Mouse (Mus musculus) C2C12 (cell line): ENCODE measurements at regions not wholly inside any gene's neighbourhood (a gene's known extent, or its start where the extent isn't known, plus 50 kb on each side); places are given as distances from the start of the nearest gene placed in this dataset.

Experiments
- CTCF ChIP-seq: IDR thresholded peaks from one replicate; pipeline ENCODE4 v1.5.1; 2011; ENCODE audit not compliant: control insufficient read depth, insufficient read depth, insufficient read length
- MYOD1 ChIP-seq: IDR thresholded peaks from one replicate; pipeline ENCODE4 v1.6.1; 2011; ENCODE audit warnings: low read depth; ENCODE audit not compliant: control insufficient read depth, insufficient read length
- MYOG ChIP-seq: IDR thresholded peaks from one replicate; pipeline ENCODE4 v1.6.1; 2011; ENCODE audit not compliant: control insufficient read depth, insufficient read length; ENCODE audit errors: extremely low read depth

DNA sequence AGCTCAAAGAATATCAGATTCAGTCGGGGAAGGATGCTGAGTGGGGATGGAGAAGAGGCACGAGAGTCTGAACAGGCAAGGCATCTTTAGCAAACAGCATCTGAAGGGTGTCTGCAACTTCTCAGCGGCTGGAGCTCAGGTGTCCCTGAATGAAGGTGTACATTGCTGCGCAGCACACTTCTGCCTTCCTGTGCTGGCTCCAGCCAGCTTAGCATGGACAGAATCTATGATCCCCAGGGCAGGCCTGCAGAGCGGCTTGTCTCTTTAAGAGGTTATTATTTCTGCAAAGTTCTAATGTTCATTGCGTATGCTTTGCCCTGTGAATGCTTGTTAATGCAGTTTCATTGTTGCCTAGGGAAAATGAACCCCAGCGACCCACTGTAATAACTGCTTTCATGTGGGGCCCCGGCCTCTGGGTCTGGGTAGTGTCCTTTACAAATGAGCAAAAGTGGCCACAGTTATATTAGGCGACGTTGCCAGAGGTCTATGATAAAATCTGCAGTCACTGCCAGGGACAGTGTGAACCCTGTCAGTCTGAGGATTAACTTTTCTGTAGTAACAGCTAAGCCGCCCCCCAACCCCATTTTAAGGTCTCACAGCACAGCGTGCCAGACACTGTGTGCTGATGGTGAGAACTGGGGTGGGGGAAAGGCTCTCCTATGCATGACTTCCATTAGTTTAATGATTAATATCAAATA lies 88.3 kb upstream of the Bmper start:
- TF ChIP-seq CTCF (no peak), MYOG (no peak), MYOD1 (no peak)
